Mouse (Mus musculus): ENCODE data around the gene Zfp287.
"Not testable (repeated sequence)": the region's sequence is repeated elsewhere in the genome, so short reads cannot be mapped to it uniquely, and the experiment has no call there.

The Zfp287 gene

DNA sequence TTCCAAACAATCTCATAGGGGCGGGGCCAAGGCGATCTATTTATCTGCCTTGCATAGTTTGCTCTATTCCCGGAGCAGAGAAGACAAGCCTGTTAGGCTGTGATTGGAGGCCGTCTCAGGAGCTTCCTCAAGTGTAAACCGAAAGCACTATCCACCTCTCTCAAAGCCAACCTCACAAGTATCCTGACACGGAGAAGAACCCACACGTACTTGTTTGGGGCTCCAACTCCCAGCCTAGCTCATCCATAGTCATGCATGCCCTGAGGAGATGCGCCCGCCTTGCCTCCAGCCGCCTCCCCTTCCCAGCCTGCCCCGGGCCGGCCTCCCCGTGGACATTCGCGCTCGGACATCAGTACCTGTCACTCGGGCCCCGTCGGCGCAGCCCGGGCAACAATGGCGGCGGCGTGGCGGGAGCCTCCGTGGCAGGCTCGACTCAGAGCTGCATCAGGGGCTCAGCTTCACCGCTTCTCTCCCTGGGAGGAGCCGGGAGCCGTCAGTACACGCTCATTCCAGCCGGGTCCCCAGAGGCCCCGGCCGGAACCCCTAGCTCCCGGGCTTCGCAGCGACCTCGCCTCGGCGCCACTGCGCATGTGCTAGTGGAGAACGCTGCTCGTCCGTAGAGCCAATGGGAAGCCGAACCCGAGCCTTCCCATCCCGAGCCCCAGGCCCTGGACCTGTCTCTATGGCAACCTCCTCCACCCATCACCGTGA lies at the start of gene Zfp287:
TSS of gene Zfp287 (minus strand) at position 595 of the 711 bp plus-strand sequence.
- peak; percentile 92 for DNase-seq

DNA sequence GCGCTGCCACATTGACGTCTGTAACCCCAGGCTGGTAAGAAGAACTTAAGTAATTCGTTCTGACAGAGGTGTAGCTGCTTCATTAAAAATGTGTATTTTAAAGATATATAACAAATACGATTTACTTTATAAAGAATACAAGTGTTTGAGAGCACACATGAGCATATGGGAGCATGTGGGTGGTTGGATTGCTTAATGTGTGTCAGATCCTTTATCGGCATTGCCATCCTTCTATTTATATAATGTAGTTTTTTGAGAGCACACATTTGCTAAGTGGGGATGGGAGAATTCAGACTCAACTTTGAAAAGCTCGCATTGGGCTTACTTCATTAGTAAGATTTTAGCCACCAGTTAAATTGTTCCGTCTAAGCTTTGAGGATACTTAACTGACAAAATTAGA lies 44.8 kb upstream of the Zfp287 start:
- DNase-seq, result no peak

DNA sequence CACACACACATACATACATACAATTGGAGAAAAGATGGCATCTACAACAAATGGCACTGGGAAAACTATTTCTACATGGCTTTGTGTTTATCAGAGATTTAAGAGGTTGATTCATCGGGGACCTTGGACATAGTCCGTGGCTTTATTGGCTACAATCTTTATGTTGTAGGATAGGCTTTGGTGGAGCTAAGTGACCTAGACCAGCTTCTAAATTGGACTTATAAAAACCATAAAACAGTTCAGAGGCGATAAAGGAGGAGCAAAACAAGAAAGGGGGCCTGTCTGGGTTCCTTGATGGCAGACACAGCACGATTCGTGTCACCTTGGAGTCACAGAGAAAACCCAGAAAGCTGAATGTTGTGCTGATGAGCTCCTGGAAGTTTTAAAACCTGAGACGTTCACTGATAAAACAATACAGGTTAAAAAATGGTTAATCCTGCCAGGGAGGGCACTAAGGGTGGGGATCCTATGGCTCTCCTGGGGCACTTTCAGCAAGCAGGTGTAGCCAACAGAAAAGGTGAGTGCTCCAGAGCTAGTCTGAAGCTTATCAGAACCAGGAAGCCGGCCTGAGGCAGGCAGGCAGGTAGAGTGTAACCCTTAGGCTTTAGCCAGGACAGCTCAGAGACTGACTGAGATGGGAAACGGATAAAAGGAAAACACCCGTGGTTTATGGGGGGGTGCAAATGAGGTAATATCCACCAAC lies 29.2 kb upstream of the Zfp287 start:
- DNase-seq, result no peak

DNA sequence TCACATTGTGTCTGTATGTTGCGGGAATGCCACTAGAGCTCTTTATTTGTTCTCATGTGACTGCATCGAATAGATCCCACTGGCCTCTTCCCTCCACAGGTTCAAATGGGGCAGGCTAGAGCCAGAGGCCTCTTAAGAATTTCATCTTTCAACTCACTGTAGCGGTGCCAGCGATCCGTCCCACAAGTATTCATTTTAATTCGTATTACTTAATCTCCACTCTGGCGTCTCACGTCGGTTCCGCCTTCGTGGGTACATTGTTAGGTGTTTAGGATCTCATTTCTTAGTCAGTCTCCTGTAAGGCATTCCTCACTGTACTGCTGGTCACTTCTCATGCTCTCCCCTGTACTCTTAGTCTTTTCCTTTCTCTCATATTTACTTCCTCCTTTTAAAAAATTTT lies 26.8 kb upstream of the Zfp287 start:
- no peak for DNase-seq

DNA sequence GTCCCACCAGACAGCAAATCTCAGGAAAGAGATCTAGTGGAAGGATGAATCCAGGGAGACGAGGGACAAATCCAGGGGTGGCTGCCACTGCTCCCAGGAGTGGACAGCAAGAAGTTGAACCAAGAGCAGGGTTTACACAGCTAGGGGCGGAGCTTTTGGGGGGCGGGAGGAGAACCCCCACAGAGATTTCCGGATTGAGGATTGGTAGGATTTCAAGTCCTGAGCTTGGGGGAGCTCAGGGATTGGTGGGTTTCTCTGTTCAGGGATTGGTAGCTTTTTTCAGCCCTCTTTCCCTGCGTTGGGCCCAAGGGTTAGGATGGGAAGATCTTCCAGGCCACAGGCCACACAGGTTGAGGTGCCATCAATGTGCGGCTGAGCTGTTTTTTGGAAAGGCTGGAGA lies 26.2 kb upstream of the Zfp287 start:
- no peak for DNase-seq

DNA sequence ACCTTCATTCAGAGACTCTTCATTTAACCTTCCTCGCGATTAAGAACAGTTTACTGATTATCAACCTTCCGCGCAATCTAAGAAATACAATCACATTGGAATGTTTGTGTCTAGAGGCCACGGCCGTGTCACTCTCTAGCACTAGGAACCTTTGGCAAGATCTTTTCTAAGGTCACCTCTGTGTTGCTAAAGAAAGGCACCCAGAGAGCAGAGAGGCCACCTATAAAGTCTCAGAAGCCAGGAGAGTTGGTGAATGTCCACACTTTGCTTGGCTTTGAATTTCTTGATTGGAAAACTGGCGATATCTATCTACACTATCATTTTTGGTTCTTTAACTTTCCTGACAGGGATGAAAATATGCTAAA lies 25.4 kb upstream of the Zfp287 start:
- no peak for DNase-seq

DNA sequence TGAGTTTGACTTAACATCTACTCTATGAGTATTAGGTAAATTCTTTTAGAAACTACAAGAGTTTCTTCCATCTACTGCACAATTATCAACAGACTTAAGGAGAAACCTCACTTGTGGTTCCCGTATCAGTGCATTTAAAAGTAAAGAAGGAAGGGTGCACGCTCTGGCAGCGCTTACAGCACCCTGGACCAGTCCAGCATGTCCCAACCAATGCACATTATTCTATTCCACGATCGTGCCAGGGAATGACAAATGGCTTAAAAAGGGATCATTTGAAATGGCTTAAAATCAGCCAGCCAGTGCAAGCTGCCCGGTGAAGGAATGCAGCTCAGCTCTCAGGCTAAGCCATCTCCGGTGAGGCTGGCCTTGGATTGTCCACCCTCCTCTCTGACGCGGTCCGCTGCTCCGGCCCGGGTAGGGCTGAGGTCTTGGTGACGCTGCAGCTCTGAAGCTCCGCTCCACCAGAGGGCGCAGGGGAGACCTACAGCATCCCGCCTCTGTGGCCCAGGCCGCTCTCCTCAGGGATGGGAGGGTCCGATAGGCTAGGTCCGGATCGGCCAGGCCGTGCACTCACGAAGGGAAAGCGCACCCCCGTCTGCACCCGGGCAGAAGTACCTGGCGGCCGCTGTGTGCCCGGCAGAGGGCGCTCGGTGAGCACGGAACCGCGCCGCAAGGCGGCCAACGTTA lies 24.9 kb upstream of the Zfp287 start:
- peak; percentile 98 for DNase-seq

DNA sequence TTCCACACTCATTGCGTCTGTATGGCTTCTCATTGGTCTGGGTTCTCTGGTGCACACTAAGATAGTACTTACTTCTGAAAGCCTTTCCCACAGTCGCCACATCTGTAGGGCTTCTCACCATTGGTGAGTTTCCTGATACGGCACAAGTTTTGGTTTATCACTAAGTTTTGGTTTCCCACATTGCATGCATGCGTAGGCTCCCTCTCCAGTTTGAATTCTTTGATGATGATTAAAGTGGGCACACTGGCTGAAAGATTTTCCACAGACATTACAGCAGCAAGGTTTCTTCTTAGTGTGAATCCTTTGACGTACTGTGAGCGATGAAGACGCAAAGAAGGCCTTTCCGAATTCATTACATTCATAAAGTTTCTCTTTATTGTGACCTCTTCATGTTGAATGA lies 21.1 kb upstream of the Zfp287 start, which contains the start of gene Gm10428:
TSS of gene Gm10428 (plus strand) at position 321 of the 400 bp plus-strand sequence.
- DNase-seq, result no peak

DNA sequence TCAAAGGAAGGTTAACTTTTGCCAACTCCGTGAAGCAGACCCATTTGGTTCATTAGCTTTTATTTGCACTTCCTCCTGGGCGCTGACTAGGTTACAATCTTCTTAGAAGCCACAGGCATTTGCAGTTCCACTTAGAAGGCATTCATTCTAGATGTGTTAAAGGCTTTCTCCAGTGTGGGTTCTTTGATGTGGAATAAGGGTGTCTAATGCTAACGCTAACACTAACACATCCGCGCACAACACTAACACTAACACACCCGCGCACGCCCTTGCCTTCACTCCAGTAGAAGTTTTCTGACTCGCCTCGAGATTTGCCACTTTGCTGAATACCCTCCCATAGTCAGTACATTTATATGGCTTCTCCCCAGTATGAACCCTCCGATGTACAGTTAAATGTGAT lies 20.5 kb upstream of the Zfp287 start:
- DNase-seq, result no peak

DNA sequence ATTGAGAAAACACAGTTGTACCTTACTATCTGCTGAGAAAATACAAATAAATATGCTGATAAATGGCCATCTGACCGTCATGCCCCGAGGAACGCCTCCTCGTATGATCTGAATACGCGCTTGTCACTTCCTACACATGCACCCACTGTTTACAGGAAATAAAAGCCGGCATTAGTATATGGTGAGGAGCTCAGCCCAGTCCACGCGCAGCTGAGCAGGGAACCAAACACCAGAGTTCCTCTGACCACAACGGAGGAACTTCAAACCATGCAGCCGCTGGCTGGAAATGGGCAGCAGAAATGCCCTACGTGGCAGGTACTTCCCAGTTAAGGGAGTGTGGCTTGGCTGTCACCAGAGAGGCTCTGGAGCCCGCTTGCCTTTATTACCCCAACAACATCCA lies 17.7 kb upstream of the Zfp287 start:
- DNase-seq, result not testable (repeated sequence)

DNA sequence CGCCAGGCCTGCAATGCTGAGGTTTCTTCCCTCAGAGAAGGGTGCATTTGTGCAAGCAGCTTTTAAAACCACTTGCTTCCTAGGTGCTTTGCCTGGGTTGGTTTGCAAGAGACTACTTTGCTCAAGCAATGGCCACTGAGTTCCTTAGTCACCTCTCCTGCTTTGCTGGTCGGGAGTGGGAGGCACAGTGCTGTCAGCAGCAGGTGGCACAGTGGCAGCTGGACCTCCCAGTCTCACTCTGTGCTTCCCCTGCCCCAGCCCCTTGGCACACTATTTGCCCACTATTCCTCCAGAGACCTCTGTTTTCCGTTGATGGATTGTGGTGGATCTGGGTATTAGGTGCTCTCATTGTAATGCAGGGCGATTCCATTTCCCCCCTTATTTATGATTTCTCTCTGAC lies 16.4 kb upstream of the Zfp287 start:
- DNase-seq, result no peak

DNA sequence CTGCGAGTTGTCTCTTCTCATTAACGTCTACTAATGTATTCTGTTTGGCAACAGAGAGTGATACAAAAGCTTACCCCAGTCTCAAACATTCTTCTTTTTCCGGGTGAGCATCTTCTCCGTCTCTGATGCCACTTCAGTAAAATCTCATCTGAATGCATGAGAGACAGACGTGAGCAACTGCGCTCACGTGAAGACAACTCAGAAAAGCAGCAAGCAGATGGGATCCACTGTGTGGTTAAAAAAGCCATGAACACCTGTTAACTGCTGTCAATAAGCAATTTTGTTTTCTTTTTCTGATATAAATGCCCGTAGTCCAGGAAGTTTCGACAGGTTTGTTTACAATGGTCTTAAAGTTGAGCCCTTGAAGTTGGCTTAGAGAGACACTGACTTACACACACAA lies 15.5 kb upstream of the Zfp287 start:
- DNase-seq, result no peak

DNA sequence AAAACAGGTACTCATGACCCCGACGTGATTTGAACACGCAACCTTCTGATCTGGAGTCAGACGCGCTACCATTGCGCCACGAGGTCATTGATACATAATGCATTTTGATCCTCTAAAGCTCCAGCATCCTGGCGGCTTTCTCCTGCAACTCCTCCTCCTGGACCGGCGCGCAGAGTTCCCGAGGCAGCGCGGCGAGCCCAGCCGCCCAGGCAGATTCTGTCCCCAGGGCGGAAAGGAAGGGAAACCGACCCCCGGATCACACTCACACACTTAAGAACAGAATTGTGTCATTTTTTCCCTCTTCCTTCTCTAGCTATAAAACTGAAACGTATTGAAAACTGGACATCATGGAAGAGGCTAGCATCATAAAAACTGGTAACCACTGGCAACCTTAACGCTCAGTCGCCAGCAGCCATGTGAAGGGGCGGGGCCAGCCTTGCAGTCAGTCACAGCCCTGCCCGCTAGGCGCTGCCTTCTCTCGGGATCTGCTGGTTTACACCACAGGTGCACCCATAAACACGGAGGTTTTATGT lies 14.4 kb upstream of the Zfp287 start:
- peak; percentile 83 for DNase-seq

DNA sequence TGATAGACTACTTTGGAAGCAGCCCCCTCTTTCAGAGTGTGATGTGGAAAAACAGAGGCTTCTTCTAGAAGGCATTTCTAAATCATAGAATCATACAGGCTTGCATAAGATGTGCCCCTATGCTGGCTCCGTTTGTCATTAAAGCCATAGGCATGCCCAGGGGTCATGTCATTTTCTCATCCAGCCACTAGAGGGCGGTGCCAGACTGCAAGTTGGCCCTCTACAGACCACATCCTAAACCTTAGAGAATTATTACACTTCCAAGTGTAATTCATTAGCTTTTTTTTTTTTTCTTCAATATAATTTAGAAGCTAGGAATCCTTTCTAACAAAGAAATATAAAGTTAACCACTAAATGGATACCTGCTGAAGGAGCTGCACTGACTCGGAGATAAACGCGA lies 12.4 kb upstream of the Zfp287 start:
- peak; percentile 58 for DNase-seq

DNA sequence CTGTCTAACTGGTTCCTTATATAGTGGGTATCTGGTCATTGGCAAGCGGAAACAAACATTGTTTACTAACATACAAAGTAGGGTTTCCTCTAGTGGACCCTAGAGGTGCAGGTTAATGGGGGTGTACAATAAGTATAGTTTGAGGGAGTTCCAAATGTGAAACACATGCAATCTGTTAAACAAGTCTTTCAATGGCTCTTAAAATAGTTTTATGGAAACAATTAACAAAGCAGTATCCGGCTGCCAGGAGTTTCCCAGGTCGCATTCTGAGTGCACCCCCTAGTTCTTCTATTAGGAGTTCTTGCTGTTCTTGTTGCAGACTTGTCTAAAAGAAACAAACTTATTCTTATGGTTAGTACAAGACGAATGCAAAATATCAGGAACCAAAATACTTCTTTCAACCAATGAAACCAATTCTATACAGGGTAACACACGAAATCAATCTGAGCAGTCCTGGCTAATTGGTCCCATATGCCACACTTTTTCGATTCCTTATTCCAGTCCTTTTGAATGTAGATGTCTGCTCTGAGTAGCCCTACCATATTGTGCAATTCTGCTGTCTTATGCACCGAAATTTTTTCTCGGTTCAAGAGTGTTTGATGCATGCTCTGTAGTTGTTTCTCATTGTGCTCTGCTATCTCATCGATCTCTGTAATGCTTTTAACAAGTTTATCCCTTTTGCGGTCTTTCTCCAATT lies 10.7 kb upstream of the Zfp287 start:
- DNase-seq, result no peak

DNA sequence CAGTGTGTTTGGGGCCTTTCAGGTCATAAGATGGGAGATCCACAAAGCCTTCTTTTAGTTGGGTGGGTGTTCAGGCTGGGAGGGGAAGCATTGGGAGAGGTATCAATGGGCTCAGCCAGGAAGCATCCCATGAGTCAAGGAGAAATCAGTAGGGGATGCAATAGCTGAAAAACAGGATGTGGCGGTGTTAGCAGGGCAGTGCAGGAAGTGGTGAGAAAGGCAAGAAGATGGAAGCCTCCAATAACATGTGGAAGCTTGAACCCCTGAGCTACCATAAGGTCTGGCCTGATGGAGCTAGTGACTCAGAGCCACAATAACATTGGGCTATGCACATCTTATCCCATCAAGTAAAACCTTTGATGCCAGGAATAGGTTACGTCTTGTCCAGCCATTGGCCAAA lies 9.5 kb upstream of the Zfp287 start:
- no peak for DNase-seq

DNA sequence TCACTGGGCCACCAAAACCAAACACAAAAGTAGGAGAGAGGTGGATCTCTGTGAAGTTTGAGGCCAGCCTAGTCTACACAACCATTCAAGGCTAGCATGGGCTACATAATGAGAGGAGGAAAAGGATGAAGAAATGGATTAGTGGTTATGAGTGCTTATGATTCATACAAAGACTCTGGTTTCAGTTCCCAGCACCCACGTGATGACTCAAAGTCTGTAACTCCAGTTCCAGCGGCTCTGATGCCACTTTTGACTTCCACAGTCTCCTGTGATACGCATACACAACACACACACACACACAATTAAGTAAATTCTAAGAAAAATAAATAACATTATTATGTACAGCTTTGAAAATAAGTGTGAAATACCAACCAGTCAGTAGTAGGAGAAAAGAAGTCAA lies 960 bp upstream of the Zfp287 start:
- DNase-seq, result no peak

DNA sequence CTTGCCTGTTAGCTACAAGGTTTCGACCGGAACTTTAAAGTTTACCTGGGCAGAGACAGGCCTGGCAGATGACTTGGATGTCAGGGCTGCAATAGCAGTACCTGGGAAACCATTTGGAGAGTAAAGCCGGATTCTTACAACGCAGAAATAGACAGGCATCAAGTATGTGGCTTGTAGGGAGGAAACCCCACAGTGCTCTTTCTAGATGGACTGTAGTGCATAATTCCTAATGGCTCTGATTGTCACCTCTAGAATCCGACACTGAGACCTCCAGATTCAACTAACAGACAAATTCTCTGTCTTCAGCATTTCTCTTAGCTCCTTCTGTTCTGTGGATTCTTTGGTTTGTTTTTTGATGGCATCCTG lies 300 bp upstream of the Zfp287 start:
- no peak for DNase-seq

DNA sequence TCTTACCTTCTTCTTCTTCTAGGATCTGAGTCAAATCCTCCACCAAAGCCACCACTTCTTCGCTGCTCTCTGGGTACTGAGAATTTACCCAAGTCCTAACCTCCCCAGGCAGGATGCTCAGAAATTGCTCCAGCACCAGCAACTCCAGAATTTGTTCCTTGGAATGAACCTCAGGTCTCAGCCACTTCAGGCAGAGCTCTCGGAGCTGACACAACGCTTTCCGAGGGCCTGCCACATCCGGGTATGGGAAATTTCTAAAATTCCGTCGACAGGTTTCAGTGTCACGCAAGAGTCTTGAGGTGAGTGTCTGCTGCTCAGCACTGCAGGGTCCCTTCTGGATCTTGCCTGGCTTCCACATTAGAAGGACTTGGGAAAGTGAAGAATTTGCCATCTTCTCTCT lies 3.4 kb downstream of the Zfp287 start:
- DNase-seq, result no peak

DNA sequence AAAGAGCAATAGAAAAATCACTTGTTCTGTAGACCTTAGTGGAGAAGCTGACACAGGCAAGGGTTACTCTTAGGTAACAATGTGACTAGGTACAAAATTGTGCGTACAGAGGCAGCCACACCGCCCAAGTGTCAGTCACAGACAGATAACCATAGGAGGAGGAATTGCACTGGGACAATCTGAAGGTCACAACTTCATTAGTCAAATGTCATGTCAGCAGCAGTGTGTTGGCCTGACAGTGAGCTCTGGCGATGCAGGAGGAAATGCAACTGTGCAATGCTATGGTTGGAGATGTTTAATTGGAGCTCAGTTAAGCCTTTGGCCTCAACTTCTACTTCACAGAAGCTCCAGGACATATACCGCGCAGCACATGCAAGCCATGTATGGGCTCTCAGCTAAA lies 21.0 kb downstream of the Zfp287 start:
- DNase-seq, result no peak

DNA sequence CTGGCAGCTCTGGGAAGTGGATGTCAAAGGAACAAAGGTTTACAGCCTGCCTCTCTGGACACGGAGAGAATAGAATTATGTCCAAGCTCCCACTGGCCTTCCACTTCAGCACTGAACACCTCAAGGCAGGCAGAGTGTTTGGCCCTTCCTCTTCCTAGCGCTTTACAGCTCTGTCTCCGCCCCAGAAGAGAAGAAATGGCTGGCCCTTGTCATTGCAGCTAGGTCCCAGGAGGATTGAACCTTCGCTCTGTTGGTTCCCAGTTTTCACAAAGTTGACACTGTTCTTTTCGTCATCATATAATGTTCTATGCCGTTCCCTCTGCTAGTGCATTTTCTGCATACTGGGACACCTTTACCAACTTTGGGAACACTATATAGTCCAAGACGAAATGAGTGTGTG lies 23.5 kb downstream of the Zfp287 start:
- no peak for DNase-seq

DNA sequence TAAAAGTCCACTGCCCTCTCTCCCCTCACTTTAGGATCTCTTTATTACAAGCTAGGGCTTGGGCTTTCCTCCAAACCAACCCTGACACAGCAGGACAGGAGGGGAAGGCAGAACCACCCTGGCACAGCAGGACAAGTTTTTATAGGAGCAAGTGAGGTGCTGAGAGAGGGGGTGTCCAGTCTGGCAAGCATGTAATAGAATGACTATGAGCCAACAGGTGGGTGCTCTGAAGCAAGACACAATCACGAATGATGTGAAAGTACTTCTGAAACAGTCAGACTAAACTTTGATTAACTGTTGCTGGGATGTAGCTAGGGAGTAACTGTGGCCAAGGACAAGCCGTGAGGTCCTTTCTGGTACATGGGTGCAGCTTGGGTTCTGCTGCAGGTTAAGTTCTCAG lies 25.6 kb downstream of the Zfp287 start:
- no peak for DNase-seq

DNA sequence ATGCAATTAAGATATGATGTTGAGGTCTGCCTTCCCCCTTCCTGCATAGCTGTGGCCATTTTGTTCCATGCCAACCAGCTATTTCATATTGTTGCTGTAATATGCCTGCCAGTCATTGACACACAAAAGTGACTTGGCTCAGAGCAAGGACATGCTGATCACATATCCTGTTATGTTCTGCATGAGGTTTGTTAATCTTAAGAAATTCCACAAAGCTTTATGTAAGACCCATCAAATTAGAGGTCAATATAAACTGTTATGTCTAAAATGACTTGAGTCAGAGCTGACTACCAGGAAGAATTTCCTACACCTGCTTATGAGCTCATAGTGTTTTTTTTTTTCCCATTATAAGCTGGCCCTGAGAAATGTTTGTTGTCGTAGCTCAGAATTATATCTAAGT lies 30.5 kb downstream of the Zfp287 start:
- no peak for DNase-seq

Data from cerebellum, adult 11 months (tissue).